Comparison of ENCODE assay signal across 8 mouse cellular contexts in genomic region chr1:63668852-63669160, GRCm38 (mm10). TPM values are rescaled to one million over a fixed set of nuclear protein-coding genes. Genes with fewer than 3 reads are reported as not detected.
DNase-seq lines count a peak whose midpoint lies in the region; ATAC-seq and TF ChIP-seq lines count a peak whose summit lies in the region.

No protein-coding gene starts in this region.

- H3K9me3 ChIP-seq in heart, embryonic 10.5 days: no peaks in the 10 kb centered on the region
- H3K9me3 ChIP-seq in heart, embryonic 14.5 days (ENCODE audit: control insufficient read depth, low read length): no peaks in the 10 kb centered on the region

- ATAC-seq in heart, embryonic 14.5 days (ENCODE audit: insufficient number of reproducible peaks, insufficient read depth, low FRiP score, low read depth): no peak
- no peak for ATAC-seq in erythroid progenitor cell, adult 5-6 weeks (replicated peaks; ENCODE audit: low FRiP score, poor library complexity, severe bottlenecking)

- no peaks in the 10 kb centered on the region for H3K79me2 ChIP-seq in heart, adult 2 months (replicated peaks; ENCODE audit: control insufficient read depth, insufficient read depth, low read length)

- no peak overlapping the region for H3K4me3 ChIP-seq in heart, adult 2 months
- no peak overlapping the region for H3K4me3 ChIP-seq in heart, embryonic 10.5 days
- no peak overlapping the region for H3K4me3 ChIP-seq in heart, embryonic 14.5 days (ENCODE audit: control insufficient read depth in 1 of 2, insufficient read depth in 1 of 2, low read depth in 1 of 2, low read length in 2 of 2)

- no peak for TF ChIP-seq POLR2A in heart, adult 2 months (IDR thresholded peaks at IDR 0.05; ENCODE audit: insufficient read depth, low read depth, low read length)

- peak overlapping the region; percentile 27 for H3K4me2 ChIP-seq in heart, embryonic 14.5 days (ENCODE audit: low read length)

- TF ChIP-seq EP300 in heart, adult 2 months (IDR thresholded peaks at IDR 0.05; ENCODE audit: insufficient read depth, low read depth, low read length): no peak

- H3K27me3 ChIP-seq in heart, adult 2 months (ENCODE audit: control insufficient read depth, insufficient read depth, low read length): no peaks in the 10 kb centered on the region; the same call in 1 of the 2 replicates
- peaks cover 12% of the 10 kb centered on the region; the same call in 1 of the 2 replicates for H3K27me3 ChIP-seq in heart, embryonic 10.5 days (ENCODE audit: insufficient read depth, poor library complexity, severe bottlenecking)
- H3K27me3 ChIP-seq in heart, embryonic 14.5 days (ENCODE audit: control insufficient read depth, insufficient read depth, low read length): peaks cover 10% of the 10 kb centered on the region

- no peak overlapping the region for H3K27ac ChIP-seq in heart, adult 2 months
- H3K27ac ChIP-seq in heart, embryonic 10.5 days: no peak overlapping the region
- no peak overlapping the region for H3K27ac ChIP-seq in heart, embryonic 14.5 days (replicated peaks in 1 of 2; ENCODE audit: control insufficient read depth in 1 of 2, insufficient read depth in 1 of 2, low read depth in 2 of 2, low read length in 2 of 2)

- WGBS in heart, adult 2 months: 5% methylated on average over 3 of the region's 3 CpGs
- 10% methylated on average over 3 of the region's 3 CpGs for WGBS in heart, embryonic 10.5 days
- WGBS in heart, embryonic 14.5 days: 13% methylated on average over 3 of the region's 3 CpGs

- TF ChIP-seq CTCF in heart, adult 2 months (IDR thresholded peaks at IDR 0.05): peak; percentile 66

- DNase-seq in heart, adult 2 months: no peak
- no peak for DNase-seq in heart, embryonic 10.5 days (ENCODE audit: low spot score)
- DNase-seq in 3T3-L1 (ENCODE audit: low read depth, low spot score) (peak; percentile 84), ZHBTc4 (ENCODE audit: low read depth, low spot score) (peak; percentile 67)
- DNase-seq in lung, postnatal 36 days: peak; percentile 41
- no peak for DNase-seq in adrenal gland, postnatal 25 days

- H3K9ac ChIP-seq in heart, adult 2 months (ENCODE audit: low read depth, low read length): no peak overlapping the region
- H3K9ac ChIP-seq in heart, embryonic 14.5 days (ENCODE audit: low read length): no peak overlapping the region

- H3K36me3 ChIP-seq in heart, adult 2 months (ENCODE audit: control insufficient read depth, insufficient read depth, low read length): no peaks in the 10 kb centered on the region
- H3K36me3 ChIP-seq in heart, embryonic 10.5 days: no peaks in the 10 kb centered on the region
- H3K36me3 ChIP-seq in heart, embryonic 14.5 days (ENCODE audit: control insufficient read depth, insufficient read depth, low read length): no peaks in the 10 kb centered on the region

- peaks cover 1% of the 10 kb centered on the region for H3K4me1 ChIP-seq in heart, adult 2 months (ENCODE audit: control insufficient read depth, insufficient read depth, low read length)
- no peaks in the 10 kb centered on the region for H3K4me1 ChIP-seq in heart, embryonic 10.5 days
- no peaks in the 10 kb centered on the region for H3K4me1 ChIP-seq in heart, embryonic 14.5 days (ENCODE audit: control insufficient read depth in 2 of 2, insufficient read depth in 2 of 2, low read length in 2 of 2)

- intact Hi-C loops in heart, adult 2 months (cut with DNase I): loop anchor here (2.0 kb wide), 1 partner anchor 780 kb away; no protein-coding TSS in a partner anchor

RNA-seq across cellular contexts. Expression of gene Dytn, which starts 17.9 kb away (rescaled TPM):
- total RNA-seq in heart, adult 2 months (2021): not detected
- not detected in 2 replicates for polyA plus RNA-seq in heart, adult 2 months (2012; rRNA removed)
- not detected in 2 replicates for polyA plus RNA-seq in heart, embryonic 10.5 days (2016; fragmentation: Nextera tagmentation; extraction: Ambion mirVana)
- not detected in 2 replicates for polyA plus RNA-seq in heart, embryonic 14.5 days (2014; fragmentation: Nextera tagmentation; extraction: Ambion mirVana)
- total RNA-seq in erythroid progenitor cell, adult 5-6 weeks (2015; ENCODE audit: low replicate concordance): not detected in 2 replicates
- not detected in 2 replicates for total RNA-seq in erythroid progenitor cell, adult 5-6 weeks (2017; ENCODE audit: low replicate concordance)
- total RNA-seq in adrenal gland, postnatal 25 days (2021): not detected in 2 replicates

RNA-seq across cellular contexts. Expression of gene Gm39653, which starts 53.0 kb away (rescaled TPM):
- total RNA-seq in heart, adult 2 months (2021): not detected
- polyA plus RNA-seq in heart, adult 2 months (2012; rRNA removed): not detected in 2 replicates
- not detected in 2 replicates for polyA plus RNA-seq in heart, embryonic 10.5 days (2016; fragmentation: Nextera tagmentation; extraction: Ambion mirVana)
- not detected in 2 replicates for polyA plus RNA-seq in heart, embryonic 14.5 days (2014; fragmentation: Nextera tagmentation; extraction: Ambion mirVana)
- total RNA-seq in erythroid progenitor cell, adult 5-6 weeks (2015; ENCODE audit: low replicate concordance): not detected in 2 replicates
- not detected in 2 replicates for total RNA-seq in erythroid progenitor cell, adult 5-6 weeks (2017; ENCODE audit: low replicate concordance)
- not detected in 2 replicates for total RNA-seq in adrenal gland, postnatal 25 days (2021)

Comparison
In these comparisons a context has a peak if more than half of its experiments do, and no peak if none do; other contexts are left out.
1. DNase-seq: peak in 3T3-L1 (single experiment), ZHBTc4 (single experiment) and lung, postnatal 36 days (single experiment); none in heart, adult 2 months (0 of 2), heart, embryonic 10.5 days (single experiment) and adrenal gland, postnatal 25 days (single experiment).